Mouse (Mus musculus): ENCODE data around the gene Dnmt3l.

The Dnmt3l gene

GRCm38 (mm10) chr10:78037139-78037538 is 4.6 kb upstream of the Dnmt3l start:
- DNase-seq = no peak

- DNase-seq = no peak
Observed at GRCm38 (mm10) chr10:78042096-78042495, 349 bp downstream of the Dnmt3l start.

GRCm38 (mm10) chr10:78042697-78043405 is 1.1 kb downstream of the Dnmt3l start:
- no peak for DNase-seq

- DNase-seq = peak; percentile 60 to 69
Observed at GRCm38 (mm10) chr10:78043406-78043836, 1.7 kb downstream of the Dnmt3l start, which contains the start of gene Aire. TSS of gene Aire (minus strand) at chr10:78043610.

- DNase-seq = no peak
Observed at GRCm38 (mm10) chr10:78044531-78044930, 2.8 kb downstream of the Dnmt3l start.

- no peak for DNase-seq
Observed at GRCm38 (mm10) chr10:78046388-78046787, 4.6 kb downstream of the Dnmt3l start.

GRCm38 (mm10) chr10:78048061-78048730 is 6.4 kb downstream of the Dnmt3l start:
- no peak for DNase-seq

- no peak for DNase-seq
Observed at GRCm38 (mm10) chr10:78049519-78050035, 7.8 kb downstream of the Dnmt3l start.

GRCm38 (mm10) chr10:78054633-78055565 is 13.2 kb downstream of the Dnmt3l start:
- DNase-seq = no peak

- DNase-seq = no peak
Observed at GRCm38 (mm10) chr10:78057056-78057455, 15.3 kb downstream of the Dnmt3l start.

GRCm38 (mm10) chr10:78063122-78063521 is 21.4 kb downstream of the Dnmt3l start:
- no peak for DNase-seq

GRCm38 (mm10) chr10:78067226-78067625 is 25.5 kb downstream of the Dnmt3l start:
- no peak for DNase-seq

- no peak for DNase-seq
Observed at GRCm38 (mm10) chr10:78068541-78068940, 26.8 kb downstream of the Dnmt3l start.

- DNase-seq = peak; percentile 86 to 93
Observed at GRCm38 (mm10) chr10:78069101-78070011, 27.6 kb downstream of the Dnmt3l start, which contains the start of gene Icosl. TSS of gene Icosl (plus strand) at chr10:78069302.

- no peak for DNase-seq
Observed at GRCm38 (mm10) chr10:78074151-78074550, 32.4 kb downstream of the Dnmt3l start.

- no peak for DNase-seq
Observed at GRCm38 (mm10) chr10:78074977-78075376, 33.2 kb downstream of the Dnmt3l start.

- DNase-seq = no peak
Observed at GRCm38 (mm10) chr10:78077862-78078261, 36.1 kb downstream of the Dnmt3l start.

- no peak for DNase-seq
Observed at GRCm38 (mm10) chr10:78078276-78078675, 36.5 kb downstream of the Dnmt3l start.

- no peak for DNase-seq
Observed at GRCm38 (mm10) chr10:78079955-78080591, 38.3 kb downstream of the Dnmt3l start.

- no peak for DNase-seq
Observed at GRCm38 (mm10) chr10:78084073-78084472, 42.3 kb downstream of the Dnmt3l start.

GRCm38 (mm10) chr10:78085711-78086110 is 44.0 kb downstream of the Dnmt3l start:
- no peak for DNase-seq
